Mouse (Mus musculus) left cerebral cortex, adult 8-10 months (tissue): ENCODE results near the gene Fbxo33. TPM values are rescaled to one million over a fixed set of nuclear protein-coding genes. Genes with fewer than 3 reads are reported as not detected.

Experiments
- DNase-seq, 2 experiments: peaks; one replicate each; pipeline ENCODE4 v3.0.0; 2022; ENCODE audit warnings: low spot score in 2 of 2
- microRNA-seq, 2 experiments: library from miRNA; unstranded; fragments of <30 nt; microRNA quantifications; one replicate each; pipeline ENCODE4 v1.2.0; 2022
- total RNA-seq, 4 experiments: library from RNA; stranded (reverse); gene quantifications; 2 replicates each; pipeline ENCODE4 v1.2.4; 2022

The Fbxo33 gene
- total RNA-seq, 4 experiments from 2014 or later = 61.8 to 74.9 (median 63.7) TPM

- DNase-seq = no peak
These were observed 20.2 kb downstream of the Fbxo33 start for GRCm38 (mm10) chr12:59199361-59199760.

GRCm38 (mm10) chr12:59198750-59199149 is 20.8 kb downstream of the Fbxo33 start:
- no peak for DNase-seq

GRCm38 (mm10) chr12:59195941-59196340 is 23.6 kb downstream of the Fbxo33 start:
- no peak for DNase-seq

- DNase-seq = no peak
These were observed 24.5 kb downstream of the Fbxo33 start for GRCm38 (mm10) chr12:59195065-59195464.

- DNase-seq = no peak
These were observed 25.1 kb downstream of the Fbxo33 start for GRCm38 (mm10) chr12:59194341-59195003.

GRCm38 (mm10) chr12:59193637-59194036 is 25.9 kb downstream of the Fbxo33 start:
- DNase-seq = no peak

- no peak for DNase-seq
These were observed 31.3 kb downstream of the Fbxo33 start for GRCm38 (mm10) chr12:59188086-59188682.

- DNase-seq = peak in 1 of 2 experiments; percentile 24
These were observed 41.7 kb downstream of the Fbxo33 start for GRCm38 (mm10) chr12:59177814-59178213.

- DNase-seq = no peak
These were observed 49.6 kb downstream of the Fbxo33 start for GRCm38 (mm10) chr12:59169935-59170334.

GRCm38 (mm10) chr12:59166557-59166956 is 53.0 kb downstream of the Fbxo33 start:
- DNase-seq = no peak

GRCm38 (mm10) chr12:59164522-59164921 is 55.0 kb downstream of the Fbxo33 start:
- no peak for DNase-seq

- no peak for DNase-seq
These were observed 56.7 kb downstream of the Fbxo33 start for GRCm38 (mm10) chr12:59162797-59163196.

GRCm38 (mm10) chr12:59161091-59161490 is 58.4 kb downstream of the Fbxo33 start:
- DNase-seq = no peak

Small RNAs within 50 kb of the gene (microRNA-seq; reads per million reads assigned to microRNA genes)
- 0 reads per million in 2 experiments for gene Gm27284

Other genes starting within 250 kb of the Fbxo33 start
- 100 to 1,000 TPM in 1 of 4 experiments, 10 to 100 TPM in 3; 95.5 to 102 (median 98.2) TPM for gene Sec23a, start 207.7 kb downstream of the Fbxo33 start, total RNA-seq
- gene Gemin2, start 206.3 kb downstream of the Fbxo33 start, total RNA-seq = 1 to 10 TPM; 5.9 to 7.2 (median 6.5) TPM
- 100 to 1,000 TPM; 118 to 140 (median 127) TPM for gene Trappc6b, start 158.3 kb downstream of the Fbxo33 start, total RNA-seq
- gene Pnn, start 152.8 kb downstream of the Fbxo33 start, total RNA-seq = 10 to 100 TPM; 43.1 to 57.8 (median 49.0) TPM
- gene Mia2, start 123.9 kb downstream of the Fbxo33 start, total RNA-seq = 10 to 100 TPM; 41.9 to 48.6 (median 44.1) TPM